Mouse (Mus musculus): ENCODE data around the gene Larp1. TPM values are rescaled to one million over a fixed set of nuclear protein-coding genes. Genes with fewer than 3 reads are reported as not detected.

The Larp1 gene
- total RNA-seq, 1 experiment from 2014 or later, result 37.7 TPM

DNA sequence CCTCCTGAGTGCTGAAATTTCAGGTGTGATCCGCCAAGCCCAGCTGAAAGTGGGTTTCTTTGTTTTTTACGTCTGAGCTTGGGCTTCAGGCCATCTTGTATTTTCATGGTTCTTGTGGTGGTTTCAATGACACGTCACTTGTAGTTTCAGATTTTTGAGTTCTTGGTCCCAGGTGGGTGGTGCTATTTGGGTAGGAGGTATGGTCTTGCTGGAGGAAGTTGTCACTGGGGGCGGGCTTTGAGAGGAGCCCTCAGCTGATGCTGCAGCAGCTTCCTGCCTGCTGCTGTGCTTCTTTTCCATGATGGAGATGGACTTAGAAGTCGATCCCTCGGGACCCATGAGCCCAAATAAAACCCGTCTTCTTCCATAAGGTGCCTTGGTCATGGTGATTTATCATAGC lies 22.0 kb upstream of the Larp1 start:
- ATAC-seq (ENCODE audit: extremely low read depth, insufficient number of reproducible peaks, low FRiP score, poor library complexity, severe bottlenecking), result no peak

DNA sequence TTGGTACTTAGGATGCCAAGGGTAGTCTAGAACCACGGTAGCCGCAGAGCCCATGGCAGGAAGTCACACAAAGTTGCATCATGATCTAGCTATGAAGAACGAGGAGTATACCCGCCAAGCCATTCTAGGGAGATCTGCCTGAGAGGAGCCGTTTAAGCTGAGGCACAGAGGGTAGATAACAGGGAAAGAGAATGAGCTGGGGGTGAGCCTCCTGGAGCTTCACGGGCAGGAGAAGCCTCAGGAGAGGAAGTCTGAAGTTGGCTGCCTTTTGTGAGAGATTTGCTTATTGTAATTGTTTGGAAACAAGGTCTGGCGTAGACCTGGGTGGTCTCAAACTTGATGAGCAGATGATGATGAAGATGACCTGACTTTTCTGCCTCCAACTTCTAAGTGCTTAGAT lies 10.7 kb upstream of the Larp1 start:
- no peak for ATAC-seq (ENCODE audit: extremely low read depth, insufficient number of reproducible peaks, low FRiP score, poor library complexity, severe bottlenecking)

DNA sequence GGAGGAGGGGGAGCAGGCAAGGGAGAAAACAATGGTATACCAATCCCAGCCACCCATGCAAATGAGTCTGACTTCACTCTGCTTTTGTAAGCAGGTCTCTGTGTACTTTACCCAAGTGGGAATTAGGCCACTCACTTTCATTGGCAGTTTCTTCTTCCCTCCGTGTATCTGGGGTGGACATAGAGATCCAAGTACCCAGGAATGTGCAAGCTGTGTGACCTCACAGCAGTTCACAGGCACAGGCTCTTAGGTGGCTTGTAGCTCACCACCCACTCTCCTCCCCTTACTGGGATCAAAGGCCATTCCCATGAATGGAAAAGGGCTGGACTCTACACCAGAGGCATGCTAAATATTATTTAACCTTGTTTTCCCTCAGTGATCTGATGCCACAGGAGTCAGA lies 10.0 kb upstream of the Larp1 start:
- ATAC-seq (ENCODE audit: extremely low read depth, insufficient number of reproducible peaks, low FRiP score, poor library complexity, severe bottlenecking), result no peak

DNA sequence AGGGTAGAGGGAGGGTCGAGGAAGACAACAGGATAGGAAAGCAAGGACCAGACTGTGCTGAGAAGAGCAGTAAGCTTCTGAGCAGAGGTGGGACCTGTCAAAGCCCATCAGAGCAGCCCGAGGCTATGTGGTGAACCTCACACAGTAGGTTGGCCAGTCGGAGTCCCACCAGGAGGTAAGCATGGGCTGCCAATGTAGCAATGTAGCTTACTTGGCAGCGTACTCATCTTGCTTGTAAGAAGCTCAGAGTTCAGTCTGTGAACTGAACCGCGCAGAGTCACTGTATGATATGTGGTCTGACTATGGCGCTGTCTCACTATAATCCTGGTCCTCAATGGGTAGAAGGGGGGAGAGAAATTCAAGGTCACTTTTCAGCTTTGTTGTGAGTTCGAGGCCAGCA lies 5.7 kb upstream of the Larp1 start:
- no peak for ATAC-seq (ENCODE audit: extremely low read depth, insufficient number of reproducible peaks, low FRiP score, poor library complexity, severe bottlenecking)

DNA sequence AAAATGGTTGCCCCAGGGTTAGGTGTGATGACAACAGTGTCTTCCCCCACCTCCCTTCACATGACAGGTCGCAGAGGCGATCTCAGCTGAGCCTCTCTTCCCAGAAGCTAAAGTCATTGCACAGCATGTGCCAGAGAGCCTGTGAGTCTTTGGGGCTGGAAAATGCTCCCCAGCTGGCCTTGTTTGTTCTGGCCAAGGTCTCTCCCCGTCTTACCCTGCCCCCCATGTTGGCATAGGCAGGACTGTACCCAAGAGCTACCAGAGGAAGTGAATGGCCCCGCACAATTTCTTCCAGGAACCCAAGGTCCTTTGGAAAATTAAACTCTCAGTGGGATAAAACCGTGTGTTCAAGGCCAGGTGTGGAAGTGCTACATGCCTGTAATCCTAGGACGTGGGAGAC lies 5.1 kb upstream of the Larp1 start:
- no peak for ATAC-seq (ENCODE audit: extremely low read depth, insufficient number of reproducible peaks, low FRiP score, poor library complexity, severe bottlenecking)

DNA sequence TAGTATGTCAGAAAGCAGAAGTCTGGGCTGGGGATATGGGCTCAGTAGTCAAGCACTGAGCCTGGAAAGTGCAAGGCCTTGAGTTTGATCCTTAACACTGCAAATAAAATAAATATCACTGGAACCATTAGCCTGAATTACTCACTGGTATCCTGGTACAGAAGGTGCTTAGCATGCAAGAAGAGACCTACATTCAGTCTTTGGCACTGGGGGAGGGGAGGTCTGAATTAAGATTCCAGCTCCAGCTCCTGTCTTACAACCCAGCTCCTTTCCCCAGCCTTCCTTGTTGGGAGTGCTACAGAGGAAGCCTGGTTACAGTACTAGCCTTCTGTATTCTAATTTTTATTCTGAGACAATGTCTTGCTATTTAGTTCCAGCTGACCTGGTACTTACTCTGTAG lies 3.8 kb upstream of the Larp1 start:
- no peak for ATAC-seq (ENCODE audit: extremely low read depth, insufficient number of reproducible peaks, low FRiP score, poor library complexity, severe bottlenecking)

DNA sequence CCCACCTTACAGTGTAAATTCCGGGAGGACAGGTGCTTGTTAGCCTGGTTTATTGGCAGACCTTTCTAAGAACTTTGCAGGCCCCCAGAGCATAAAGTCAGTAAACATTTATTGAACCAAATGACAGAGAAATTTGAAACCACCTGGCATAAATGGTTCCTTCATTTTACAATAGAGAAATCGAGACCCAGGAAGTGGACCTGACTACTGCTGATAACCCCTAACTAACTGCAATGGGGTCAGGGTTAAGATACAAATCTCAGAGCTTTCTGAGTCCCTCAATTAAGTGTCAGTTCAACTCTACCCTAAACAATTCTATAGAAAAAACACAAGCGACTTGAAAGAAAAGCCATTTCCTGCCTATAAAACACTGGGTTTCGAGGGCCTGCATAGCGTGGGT lies 851 bp upstream of the Larp1 start:
- ATAC-seq (ENCODE audit: extremely low read depth, insufficient number of reproducible peaks, low FRiP score, poor library complexity, severe bottlenecking), result no peak

DNA sequence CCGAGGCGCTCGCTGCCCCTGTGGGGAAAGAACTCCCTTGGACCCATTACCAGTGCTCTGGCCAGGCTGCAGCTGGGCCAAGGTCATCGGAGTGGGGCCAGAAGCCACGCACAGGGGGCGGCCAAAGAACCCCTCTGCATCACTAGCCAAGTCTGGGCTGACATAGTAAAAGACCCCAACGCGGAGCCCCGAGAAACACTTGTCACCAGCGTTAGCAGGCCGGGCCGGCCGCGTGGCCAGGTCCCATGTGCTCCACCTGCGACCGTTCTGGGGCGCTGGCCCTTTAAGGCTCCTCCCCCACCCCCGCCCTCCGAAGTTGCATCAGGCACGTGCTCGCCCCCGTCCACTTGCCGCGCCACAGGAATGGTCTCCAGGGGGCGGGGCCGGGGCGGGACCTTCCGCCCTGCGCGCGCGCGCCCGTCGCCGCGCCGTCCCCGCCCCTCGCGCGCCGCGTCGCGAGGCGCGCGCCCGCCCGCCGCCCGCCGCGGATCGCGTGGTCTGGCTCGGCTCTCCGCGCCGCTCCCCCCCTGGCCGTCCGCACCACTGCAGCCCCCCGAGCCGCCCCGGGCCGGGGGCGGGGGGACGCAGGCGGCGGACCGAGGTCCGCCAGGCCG lies 320 bp upstream of the Larp1 start:
- ATAC-seq (ENCODE audit: extremely low read depth, insufficient number of reproducible peaks, low FRiP score, poor library complexity, severe bottlenecking), result peak; percentile 93

DNA sequence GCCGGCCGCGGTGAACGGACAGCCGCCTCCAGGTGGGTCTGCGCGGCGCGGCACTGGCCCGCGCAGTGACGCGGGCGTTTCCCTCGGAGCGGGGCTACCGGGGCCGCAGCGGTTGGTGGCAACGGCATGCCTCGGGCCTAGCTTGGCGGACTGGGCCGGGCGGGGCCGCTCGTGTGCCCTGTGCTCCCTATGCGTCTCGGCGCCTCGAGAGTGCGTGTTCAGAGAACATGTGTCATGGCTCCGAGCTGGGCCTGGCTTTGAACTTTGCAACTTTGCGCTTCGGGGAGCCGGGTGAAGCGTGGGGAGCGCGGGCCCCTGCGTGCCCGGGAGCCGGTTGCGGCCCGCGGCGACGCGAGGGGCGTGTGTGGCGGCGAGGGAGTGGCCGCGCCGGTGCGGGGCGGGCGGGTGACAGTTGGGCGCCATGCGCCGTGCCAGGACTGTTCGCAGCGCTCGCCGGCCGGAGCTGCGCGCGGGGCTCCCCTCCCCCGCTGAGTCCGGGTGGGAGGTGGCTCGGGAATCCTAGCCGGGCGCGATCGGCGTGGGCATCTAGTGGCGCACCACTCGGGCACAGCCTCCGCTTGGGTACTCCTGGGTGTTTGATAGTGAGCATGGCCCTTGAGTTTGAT lies 765 bp downstream of the Larp1 start:
- ATAC-seq (ENCODE audit: extremely low read depth, insufficient number of reproducible peaks, low FRiP score, poor library complexity, severe bottlenecking), result peak; percentile 14; the same call in 1 of the 2 replicates

DNA sequence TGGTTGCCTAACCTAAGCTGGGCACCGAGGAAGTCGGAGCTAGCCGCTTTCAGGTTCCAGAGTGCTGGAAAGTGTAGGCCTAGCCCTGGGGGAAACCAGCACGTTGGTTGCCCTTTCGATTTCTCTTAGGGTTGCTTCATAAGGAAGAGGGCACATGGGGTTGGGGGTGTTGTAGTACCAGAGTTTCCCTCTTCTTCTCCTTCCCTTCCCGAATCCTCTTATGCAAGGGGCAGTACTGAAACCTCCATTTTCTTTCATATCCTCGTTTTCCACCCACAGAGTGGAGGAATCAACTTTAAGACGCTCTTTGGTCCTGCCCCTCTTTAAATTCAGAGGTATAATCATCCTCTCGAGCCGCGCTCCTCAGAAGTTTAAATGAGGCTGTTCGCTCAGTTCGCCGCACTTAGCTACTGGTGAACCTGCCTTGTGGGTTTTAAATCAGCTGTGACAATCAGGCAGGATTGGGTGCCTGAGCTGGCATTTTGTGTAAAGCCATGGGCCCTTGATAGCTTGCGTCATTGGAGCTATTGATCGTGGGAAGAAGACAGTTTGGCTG lies 1.4 kb downstream of the Larp1 start:
- ATAC-seq (ENCODE audit: extremely low read depth, insufficient number of reproducible peaks, low FRiP score, poor library complexity, severe bottlenecking), result peak; percentile 25; the same call in 1 of the 2 replicates

DNA sequence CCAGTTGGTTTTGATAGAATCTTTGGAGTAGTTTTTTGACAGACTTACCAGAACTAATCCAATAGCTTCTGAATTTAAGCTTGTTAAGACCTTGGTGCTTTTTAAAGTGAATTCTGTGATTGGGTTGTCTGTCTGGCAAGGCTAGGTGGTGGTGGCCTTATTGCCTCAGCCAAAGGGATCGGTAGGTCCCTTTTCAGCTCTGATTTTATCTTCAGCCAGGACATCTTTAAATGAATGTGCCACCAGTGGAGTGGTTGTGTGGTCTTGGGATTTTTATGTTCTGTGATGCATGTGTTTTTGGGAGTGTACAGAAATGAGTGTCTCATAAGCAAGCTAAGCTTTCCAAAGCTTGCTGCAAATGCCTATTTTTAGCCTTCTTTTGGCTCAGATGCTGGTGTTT lies 2.1 kb downstream of the Larp1 start:
- ATAC-seq (ENCODE audit: extremely low read depth, insufficient number of reproducible peaks, low FRiP score, poor library complexity, severe bottlenecking), result no peak

DNA sequence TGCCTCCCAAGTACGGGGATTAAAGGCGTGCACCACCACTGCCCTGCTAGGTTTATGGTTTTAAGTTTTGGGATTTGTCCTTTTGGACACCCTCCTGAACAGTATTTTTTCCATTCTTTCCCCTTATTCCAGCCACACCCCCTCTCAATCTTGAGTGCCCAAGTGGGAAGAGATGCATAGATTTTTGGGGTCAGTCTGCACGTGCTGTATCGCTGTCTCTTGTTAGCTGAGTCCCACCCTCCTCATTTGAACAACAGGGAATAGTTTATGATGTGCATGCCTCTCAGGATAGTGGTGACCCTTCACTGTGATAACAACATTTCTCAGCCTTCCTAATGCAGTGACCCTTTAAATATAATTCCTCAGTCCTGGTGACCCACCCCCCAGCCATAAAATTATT lies 2.9 kb downstream of the Larp1 start:
- no peak for ATAC-seq (ENCODE audit: extremely low read depth, insufficient number of reproducible peaks, low FRiP score, poor library complexity, severe bottlenecking)

DNA sequence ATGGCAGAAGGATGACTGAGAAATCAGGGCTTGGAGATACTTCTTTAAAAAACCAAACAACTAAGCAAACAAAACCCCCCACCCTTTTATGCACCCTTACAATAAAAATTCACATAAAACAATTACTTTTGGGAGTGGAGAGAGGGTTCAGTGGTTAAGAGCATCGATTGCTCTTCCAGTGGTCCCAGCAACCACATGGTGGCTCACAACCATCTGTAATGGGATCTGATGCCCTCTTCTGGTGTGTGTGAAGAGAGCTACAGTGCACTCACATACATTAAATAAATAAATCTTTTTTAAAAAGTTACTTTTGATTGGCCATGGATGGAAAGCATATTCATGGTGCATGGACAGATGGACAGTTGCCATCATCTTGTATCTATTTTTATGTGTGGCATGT lies 3.8 kb downstream of the Larp1 start:
- ATAC-seq (ENCODE audit: extremely low read depth, insufficient number of reproducible peaks, low FRiP score, poor library complexity, severe bottlenecking), result no peak

DNA sequence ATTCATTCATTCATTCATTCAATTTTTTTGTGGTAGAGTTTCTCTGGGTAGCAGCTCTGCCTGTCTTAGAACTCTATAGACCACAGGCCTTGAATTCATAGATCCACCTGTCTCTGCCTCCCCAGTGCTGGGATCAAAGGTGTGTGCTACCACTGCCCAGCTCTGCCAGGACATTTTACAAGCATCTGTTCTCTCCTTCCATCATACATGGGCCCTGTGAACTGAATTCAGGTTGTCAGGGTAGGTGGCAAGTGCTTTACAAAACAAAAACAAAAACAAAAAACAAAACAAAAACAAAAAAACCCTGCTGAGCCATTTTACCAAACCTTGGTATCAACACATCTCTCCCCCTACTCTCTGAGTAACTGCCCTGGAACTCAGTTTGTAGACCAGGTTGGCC lies 4.2 kb downstream of the Larp1 start:
- no peak for ATAC-seq (ENCODE audit: extremely low read depth, insufficient number of reproducible peaks, low FRiP score, poor library complexity, severe bottlenecking)

DNA sequence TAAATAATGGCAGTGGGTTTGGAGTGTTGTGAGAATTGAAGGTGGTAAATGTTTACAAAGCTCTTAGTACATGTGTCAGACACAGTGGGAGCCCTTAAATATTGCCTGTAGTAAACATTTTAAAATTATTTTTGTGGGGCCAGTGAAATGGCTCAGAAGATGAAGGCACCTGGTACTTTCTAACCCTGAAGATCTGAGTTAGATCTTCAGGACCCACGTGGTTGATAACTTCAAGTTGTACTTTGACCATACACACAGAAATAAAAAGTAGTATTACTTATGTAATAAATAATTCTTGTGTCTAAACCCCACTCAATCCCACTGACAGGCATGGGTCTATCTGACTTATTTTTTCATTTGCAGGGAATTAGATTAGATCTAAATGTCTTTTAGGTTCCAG lies 5.7 kb downstream of the Larp1 start:
- ATAC-seq (ENCODE audit: extremely low read depth, insufficient number of reproducible peaks, low FRiP score, poor library complexity, severe bottlenecking), result no peak

DNA sequence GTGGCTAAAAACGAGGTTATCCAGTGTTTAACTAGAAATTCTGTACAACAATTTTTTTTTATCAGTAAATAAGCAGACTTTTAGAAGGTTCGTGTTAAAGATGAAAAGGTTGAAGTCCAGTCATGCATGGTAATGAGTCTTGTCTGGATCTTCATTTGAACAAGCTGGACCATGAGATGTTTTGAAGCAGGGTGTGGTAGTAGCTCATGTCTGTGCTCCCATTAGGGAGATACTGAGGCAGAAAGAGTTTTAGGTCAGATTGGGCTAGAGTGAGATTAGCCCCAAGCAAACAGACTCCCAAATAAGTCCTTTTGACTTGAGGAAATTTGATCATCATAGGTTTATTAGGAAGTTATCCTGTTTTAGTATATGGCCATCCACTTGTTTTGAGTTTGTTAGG lies 6.5 kb downstream of the Larp1 start:
- ATAC-seq (ENCODE audit: extremely low read depth, insufficient number of reproducible peaks, low FRiP score, poor library complexity, severe bottlenecking), result no peak

DNA sequence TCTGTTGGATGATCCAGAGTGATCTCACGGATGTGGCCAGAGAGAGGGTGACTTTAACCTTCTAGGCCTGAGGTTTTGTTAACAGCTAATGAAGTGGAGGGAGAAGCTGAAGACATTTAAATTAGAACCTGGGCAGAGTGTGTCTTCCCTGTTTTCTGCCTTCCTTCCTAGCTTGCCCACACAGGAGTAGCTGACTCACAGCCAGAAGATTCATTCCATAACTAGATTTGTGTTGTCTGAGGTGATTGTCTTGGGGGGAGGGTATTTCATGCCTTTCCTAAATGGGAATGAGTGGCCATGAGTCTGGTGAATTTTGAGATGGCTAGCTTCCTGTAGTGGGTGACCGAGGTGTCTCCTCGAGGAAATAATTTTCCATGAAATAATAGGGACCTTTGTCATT lies 7.5 kb downstream of the Larp1 start:
- no peak for ATAC-seq (ENCODE audit: extremely low read depth, insufficient number of reproducible peaks, low FRiP score, poor library complexity, severe bottlenecking)

DNA sequence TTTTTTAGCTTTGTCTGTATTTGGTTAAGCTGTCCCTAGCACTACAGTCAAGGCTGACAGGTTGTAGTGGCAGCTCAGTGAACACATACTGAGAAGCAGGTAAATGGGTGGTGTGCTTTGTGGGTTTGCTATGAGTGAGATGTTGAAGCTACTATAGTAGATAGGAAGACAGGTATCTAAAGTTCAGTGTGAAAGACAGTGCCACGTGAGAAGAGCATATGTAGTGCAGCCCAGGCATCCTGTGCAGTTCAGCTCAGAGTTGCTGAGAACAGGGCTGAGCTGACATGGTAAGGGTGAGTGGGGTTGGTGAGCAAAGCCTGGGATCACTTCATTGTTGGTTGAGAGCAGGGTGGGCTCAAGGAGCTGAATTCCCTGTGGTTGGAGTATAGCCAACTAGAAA lies 8.6 kb downstream of the Larp1 start:
- ATAC-seq (ENCODE audit: extremely low read depth, insufficient number of reproducible peaks, low FRiP score, poor library complexity, severe bottlenecking), result no peak

DNA sequence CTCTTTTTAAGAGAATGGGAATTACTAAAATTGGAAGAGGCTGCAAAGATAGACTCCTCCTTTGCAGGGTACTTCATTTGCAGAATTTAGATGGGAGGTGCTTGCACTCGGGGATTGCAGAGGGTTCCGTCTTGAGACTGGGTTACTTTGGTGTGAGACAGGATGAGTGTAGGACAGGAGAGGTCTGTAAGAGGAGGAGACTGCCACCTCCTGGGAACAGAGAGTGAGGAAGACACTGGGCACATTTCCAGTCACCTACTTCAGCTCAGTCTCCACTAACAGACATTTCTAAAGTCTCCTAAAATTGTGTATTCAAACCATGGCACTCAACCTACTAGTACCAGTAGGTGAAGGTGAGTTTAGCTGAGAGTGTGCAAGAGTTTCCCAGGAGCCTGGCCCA lies 9.4 kb downstream of the Larp1 start:
- no peak for ATAC-seq (ENCODE audit: extremely low read depth, insufficient number of reproducible peaks, low FRiP score, poor library complexity, severe bottlenecking)

DNA sequence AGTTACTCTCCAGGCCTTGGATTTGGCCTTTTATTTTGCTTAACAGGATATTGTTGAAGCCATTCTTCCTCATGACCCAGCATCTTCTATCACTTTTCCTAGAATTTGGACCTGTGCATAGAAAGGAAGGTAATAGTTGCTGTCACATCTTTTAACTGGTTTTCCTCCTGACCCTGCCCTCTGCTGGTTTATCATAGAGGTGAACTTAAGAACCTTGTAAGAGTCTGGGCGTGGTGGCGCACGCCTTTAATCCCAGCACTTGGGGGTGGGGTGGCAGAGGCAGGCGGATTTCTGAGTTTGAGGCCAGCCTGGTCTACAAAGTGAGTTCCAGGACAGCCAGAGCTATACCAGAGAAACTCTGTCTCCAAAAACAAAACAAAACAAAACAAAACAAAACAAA lies 9.8 kb downstream of the Larp1 start:
- no peak for ATAC-seq (ENCODE audit: extremely low read depth, insufficient number of reproducible peaks, low FRiP score, poor library complexity, severe bottlenecking)

DNA sequence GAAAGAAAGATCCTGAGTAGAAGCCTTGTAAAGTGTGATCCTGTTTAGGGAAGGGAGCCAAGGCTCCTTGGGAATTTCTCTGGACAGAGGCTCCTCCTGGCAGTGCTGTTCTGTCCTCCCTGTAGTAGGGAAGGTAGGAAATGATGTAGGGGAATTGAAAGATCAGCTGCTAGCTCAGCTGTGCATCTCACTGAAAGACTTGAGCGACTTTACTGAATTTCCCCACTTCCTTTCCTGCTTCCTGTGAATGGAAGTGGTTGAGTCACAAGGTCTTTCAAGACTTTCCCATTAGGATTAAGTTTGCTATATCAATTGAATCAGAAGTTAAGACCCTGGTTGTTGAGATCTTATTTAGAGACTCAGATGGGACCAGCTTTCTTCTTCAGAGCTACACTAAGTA lies 12.2 kb downstream of the Larp1 start:
- ATAC-seq (ENCODE audit: extremely low read depth, insufficient number of reproducible peaks, low FRiP score, poor library complexity, severe bottlenecking), result no peak

Measured in neutrophil, adult 5-6 weeks (primary cell).